Mouse (Mus musculus): ENCODE measurements at regions not wholly inside any gene's neighbourhood (a gene's known extent, or its start where the extent isn't known, plus 50 kb on each side); places are given as distances from the start of the nearest gene placed in this dataset.

DNA sequence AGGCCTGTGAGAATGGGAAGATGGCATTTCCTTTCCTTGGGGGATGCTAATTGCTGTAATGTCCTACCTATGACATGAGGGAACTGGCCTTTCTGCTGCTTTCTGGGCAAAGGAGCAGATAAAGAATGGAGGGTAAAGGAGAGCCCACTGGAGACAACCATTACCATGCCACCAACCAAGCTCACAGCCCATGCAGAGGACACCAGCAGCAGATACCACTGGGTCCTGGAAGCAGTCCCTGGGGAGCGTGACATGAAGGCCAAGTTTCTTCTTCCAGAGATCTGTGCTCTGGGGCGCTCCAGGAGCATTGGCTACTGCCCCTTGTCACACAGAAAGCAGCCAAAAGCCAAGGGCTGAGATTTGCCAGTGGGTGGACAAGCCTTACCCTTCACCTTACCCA, 102.8 kb downstream of the 4931417E11Rik start:
- TF ChIP-seq ELF1 (IDR thresholded peaks at IDR 0.05; ENCODE audit: low read depth, low read length): no peak
- TF ChIP-seq E2F4 (IDR thresholded peaks at IDR 0.05; ENCODE audit: borderline replicate concordance, low read depth, low read length): no peak
- TF ChIP-seq MXI1 (IDR thresholded peaks at IDR 0.05; ENCODE audit: low read depth, low read length): no peak
- no peak for TF ChIP-seq USF2 (IDR thresholded peaks at IDR 0.05; ENCODE audit: borderline replicate concordance in 1 of 2, insufficient read depth in 1 of 2, low read depth in 1 of 2, low read length in 2 of 2)
- no peak for TF ChIP-seq MAFK (IDR thresholded peaks at IDR 0.05; ENCODE audit: borderline replicate concordance, low read depth, low read length)
- no peak for TF ChIP-seq GATA1 (IDR thresholded peaks at IDR 0.05; ENCODE audit: low read depth, low read length)
- TF ChIP-seq CTCF (IDR thresholded peaks at IDR 0.05 in 2 of 3, conservative IDR thresholded peaks at IDR 0.05 in 1 of 3; ENCODE audit: control insufficient read depth in 1 of 3, insufficient read depth in 1 of 3, low read depth in 2 of 3, low read length in 3 of 3, poor library complexity in 1 of 3, severe bottlenecking in 1 of 3): no peak
- no peak for TF ChIP-seq SIN3A (IDR thresholded peaks at IDR 0.05; ENCODE audit: low read length)
- no peak for TF ChIP-seq RCOR1 (IDR thresholded peaks at IDR 0.05; ENCODE audit: low read depth, low read length)

Measured in MEL (cell line).